Mouse (Mus musculus): ENCODE measurements around the gene Id2. TPM values are rescaled to one million over a fixed set of nuclear protein-coding genes. Genes with fewer than 3 reads are reported as not detected.

Gene Id2
- polyA plus RNA-seq, 1 experiment from 2014 or later: 511 TPM

DNA sequence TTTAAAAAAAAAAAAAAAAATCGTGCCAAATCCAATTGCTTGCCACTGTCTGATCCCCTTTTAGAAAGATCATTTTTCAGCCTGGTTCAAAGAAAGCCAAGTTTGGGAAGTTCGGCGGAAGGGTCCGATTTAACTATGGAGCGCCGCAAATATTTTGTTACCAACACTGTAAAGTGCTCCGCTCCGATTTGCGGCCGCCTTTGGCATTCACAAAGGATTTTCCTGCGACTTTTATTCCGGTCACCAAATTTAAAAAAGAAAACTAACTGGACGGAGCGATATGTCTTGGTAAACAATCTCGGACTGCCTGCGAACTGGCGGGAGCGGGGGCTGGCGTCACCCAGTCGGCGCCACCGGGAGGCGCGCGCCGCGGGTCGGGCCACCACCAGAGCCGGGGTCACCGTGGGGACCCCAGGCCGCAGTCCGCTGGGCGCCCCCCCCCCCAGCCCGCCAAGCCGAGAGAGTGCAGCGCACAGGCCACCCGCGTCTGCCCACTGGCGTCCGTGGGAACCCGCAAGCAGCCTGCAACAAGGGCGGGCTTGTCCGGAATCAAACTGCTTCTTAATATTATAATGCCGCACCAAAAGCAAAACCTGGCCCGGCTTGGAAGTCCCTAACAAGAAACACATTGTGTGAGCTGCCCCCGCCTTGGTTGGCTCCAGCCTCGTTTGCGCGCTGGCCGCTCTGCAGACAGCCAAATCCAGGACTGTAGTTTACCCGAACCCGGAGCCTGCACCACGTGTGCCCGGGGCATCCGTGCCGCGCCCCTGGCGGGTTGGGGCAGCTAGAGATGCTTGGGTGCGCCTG lies 3.7 kb upstream of the Id2 start:
- Histone ChIP-seq H3K27me3 (ENCODE audit: control insufficient read depth, insufficient read depth, low read length) (no peaks in the 10 kb centered on the region), H3K27ac (ENCODE audit: low read depth, low read length) (peak overlapping the region; percentile 93), H3K9me3 (replicated peaks; ENCODE audit: control insufficient read depth, low read length) (no peaks in the 10 kb centered on the region), H3K36me3 (ENCODE audit: control insufficient read depth, insufficient read depth, low read length) (no peaks in the 10 kb centered on the region), H3K9ac (ENCODE audit: low read depth, low read length) (peak overlapping the region; percentile 78), H3K4me3 (ENCODE audit: low read depth, low read length) (peak overlapping the region; percentile 74), H3K4me2 (peak overlapping the region; percentile 90), H3K4me1 (ENCODE audit: control insufficient read depth, insufficient read depth, low read length) (peaks cover 15% of the 10 kb centered on the region)
- no peak for ATAC-seq (replicated peaks; ENCODE audit: insufficient number of reproducible peaks, low FRiP score, low TSS enrichment)
- WGBS (ENCODE audit: insufficient replicate concordance): under 1% methylated on average over 55 of the region's 59 CpGs

GRCm38 (mm10) chr12:25099563-25100408 lies 2.8 kb upstream of the Id2 start:
- H3K36me3 ChIP-seq (ENCODE audit: control insufficient read depth, insufficient read depth, low read length): no peaks in the 10 kb centered on the region
- no peaks in the 10 kb centered on the region for H3K27me3 ChIP-seq (ENCODE audit: control insufficient read depth, insufficient read depth, low read length)
- H3K4me3 ChIP-seq (ENCODE audit: low read depth, low read length): peak overlapping the region; percentile 74

GRCm38 (mm10) chr12:25099313-25099562 lies 2.3 kb upstream of the Id2 start:
- Histone ChIP-seq H3K9me3 (replicated peaks; ENCODE audit: control insufficient read depth, low read length) (no peaks in the 10 kb centered on the region), H3K9ac (ENCODE audit: low read depth, low read length) (peak overlapping the region; percentile 78), H3K27ac (ENCODE audit: low read depth, low read length) (peak overlapping the region; percentile 93), H3K36me3 (ENCODE audit: control insufficient read depth, insufficient read depth, low read length) (no peaks in the 10 kb centered on the region; the same call in 1 of the 2 replicates), H3K4me1 (ENCODE audit: control insufficient read depth, insufficient read depth, low read length) (peaks cover 15% of the 10 kb centered on the region), H3K4me3 (ENCODE audit: low read depth, low read length) (peak overlapping the region; percentile 74), H3K4me2 (peak overlapping the region; percentile 90), H3K27me3 (ENCODE audit: control insufficient read depth, insufficient read depth, low read length) (no peaks in the 10 kb centered on the region)
- ATAC-seq (replicated peaks; ENCODE audit: insufficient number of reproducible peaks, low FRiP score, low TSS enrichment): 0 out of 2 replicates have a peak, but pooled peaks have one; percentile 27
- 2% methylated on average over 9 of the region's 9 CpGs for WGBS (ENCODE audit: insufficient replicate concordance)

More at GRCm38 (mm10) chr12:25099563-25100408, 2.8 kb upstream of the Id2 start:
- Histone ChIP-seq H3K27ac (ENCODE audit: low read depth, low read length) (peak overlapping the region; percentile 93), H3K9ac (ENCODE audit: low read depth, low read length) (peak overlapping the region; percentile 78), H3K4me2 (peak overlapping the region; percentile 90), H3K4me1 (ENCODE audit: control insufficient read depth, insufficient read depth, low read length) (peaks cover 15% of the 10 kb centered on the region), H3K9me3 (replicated peaks; ENCODE audit: control insufficient read depth, low read length) (no peaks in the 10 kb centered on the region)
- ATAC-seq (replicated peaks; ENCODE audit: insufficient number of reproducible peaks, low FRiP score, low TSS enrichment): no peak
- under 1% methylated on average over 38 of the region's 38 CpGs for WGBS (ENCODE audit: insufficient replicate concordance)

DNA sequence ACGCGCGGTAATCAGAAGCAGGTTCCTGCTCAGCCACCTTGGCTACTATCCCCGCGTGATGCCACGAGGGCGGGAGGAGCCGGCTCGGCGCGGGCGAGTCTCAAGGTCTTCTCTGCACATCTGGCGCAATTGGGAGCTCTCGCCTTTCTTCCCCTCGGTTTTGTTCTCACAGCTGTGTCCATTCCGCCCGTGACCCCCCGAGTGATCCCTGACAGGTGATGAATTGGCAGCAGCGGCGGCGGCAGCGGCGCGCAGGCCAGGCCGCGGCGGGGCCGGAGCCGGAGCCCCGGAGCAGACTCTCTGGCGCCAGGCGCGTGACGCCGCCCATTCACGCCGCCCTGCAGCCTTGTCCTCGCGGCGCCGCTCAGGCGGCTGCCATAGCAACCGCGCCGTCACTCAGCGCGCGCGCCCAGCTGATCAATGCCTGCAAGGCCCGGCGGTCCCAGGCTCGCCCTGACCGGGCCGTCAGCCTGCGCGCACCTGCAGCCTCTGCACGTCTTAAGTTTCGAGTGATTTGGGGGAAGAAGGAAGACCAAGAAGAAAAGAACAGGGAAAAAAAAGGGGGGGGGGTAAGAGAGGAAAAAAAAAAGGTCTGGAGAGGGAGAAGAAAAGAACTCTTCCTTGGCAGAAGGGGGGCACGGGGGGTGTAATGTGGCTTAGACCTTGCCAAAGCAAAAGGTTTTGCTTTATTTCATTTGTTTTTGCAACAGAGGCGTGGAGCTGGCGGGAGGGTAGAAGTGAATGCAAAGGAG lies 1.8 kb upstream of the Id2 start:
- under 1% methylated on average over 61 of the region's 61 CpGs for WGBS (ENCODE audit: insufficient replicate concordance)
- H3K9me3 ChIP-seq (replicated peaks; ENCODE audit: control insufficient read depth, low read length): no peaks in the 10 kb centered on the region
- peak; percentile 75 for ATAC-seq (replicated peaks; ENCODE audit: insufficient number of reproducible peaks, low FRiP score, low TSS enrichment)
- H3K27ac ChIP-seq (ENCODE audit: low read depth, low read length): peak overlapping the region; percentile 93
- H3K4me3 ChIP-seq (ENCODE audit: low read depth, low read length): peak overlapping the region; percentile 74
- no peaks in the 10 kb centered on the region for H3K27me3 ChIP-seq (ENCODE audit: control insufficient read depth, insufficient read depth, low read length)
- H3K9ac ChIP-seq (ENCODE audit: low read depth, low read length): peak overlapping the region; percentile 78
- peak overlapping the region; percentile 90 for H3K4me2 ChIP-seq
- no peaks in the 10 kb centered on the region; the same call in 1 of the 2 replicates for H3K36me3 ChIP-seq (ENCODE audit: control insufficient read depth, insufficient read depth, low read length)
- peaks cover 15% of the 10 kb centered on the region for H3K4me1 ChIP-seq (ENCODE audit: control insufficient read depth, insufficient read depth, low read length)

DNA sequence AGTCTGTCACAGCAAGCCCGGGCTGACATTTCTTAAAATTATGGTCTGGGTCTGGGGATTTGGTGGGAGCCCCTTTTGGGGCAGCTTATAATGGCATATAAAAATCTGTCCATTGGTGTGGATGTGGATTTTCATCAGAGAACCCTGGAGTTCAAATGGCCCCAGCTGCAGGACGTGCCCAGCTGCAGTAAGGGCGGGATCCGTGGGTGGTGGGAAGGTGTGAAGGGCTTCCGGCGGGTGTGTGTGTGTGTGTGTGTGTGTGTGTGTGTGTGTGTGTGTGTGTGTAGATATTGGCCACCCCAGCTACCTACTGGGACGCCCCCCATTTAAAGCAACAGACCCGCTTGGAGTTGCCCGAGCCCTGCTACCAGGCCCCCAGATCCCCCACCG lies 1.2 kb upstream of the Id2 start:
- H3K27me3 ChIP-seq (ENCODE audit: control insufficient read depth, insufficient read depth, low read length): no peaks in the 10 kb centered on the region
- H3K27ac ChIP-seq (ENCODE audit: low read depth, low read length): peak overlapping the region; percentile 93
- no peaks in the 10 kb centered on the region for H3K9me3 ChIP-seq (replicated peaks; ENCODE audit: control insufficient read depth, low read length)
- ATAC-seq (replicated peaks; ENCODE audit: insufficient number of reproducible peaks, low FRiP score, low TSS enrichment): no peak
- H3K4me2 ChIP-seq: peak overlapping the region; percentile 90
- H3K36me3 ChIP-seq (ENCODE audit: control insufficient read depth, insufficient read depth, low read length): no peaks in the 10 kb centered on the region; the same call in 1 of the 2 replicates
- H3K4me1 ChIP-seq (ENCODE audit: control insufficient read depth, insufficient read depth, low read length): peaks cover 16% of the 10 kb centered on the region
- 1% methylated on average over 10 of the region's 10 CpGs for WGBS (ENCODE audit: insufficient replicate concordance)
- H3K4me3 ChIP-seq (ENCODE audit: low read depth, low read length): peak overlapping the region; percentile 74
- H3K9ac ChIP-seq (ENCODE audit: low read depth, low read length): peak overlapping the region; percentile 78

- no peaks in the 10 kb centered on the region; the same call in 1 of the 2 replicates for H3K36me3 ChIP-seq (ENCODE audit: control insufficient read depth, insufficient read depth, low read length)
- WGBS (ENCODE audit: insufficient replicate concordance): 6% methylated on average over 28 of the region's 28 CpGs
Observed at GRCm38 (mm10) chr12:25097210-25098160, 545 bp upstream of the Id2 start.

DNA sequence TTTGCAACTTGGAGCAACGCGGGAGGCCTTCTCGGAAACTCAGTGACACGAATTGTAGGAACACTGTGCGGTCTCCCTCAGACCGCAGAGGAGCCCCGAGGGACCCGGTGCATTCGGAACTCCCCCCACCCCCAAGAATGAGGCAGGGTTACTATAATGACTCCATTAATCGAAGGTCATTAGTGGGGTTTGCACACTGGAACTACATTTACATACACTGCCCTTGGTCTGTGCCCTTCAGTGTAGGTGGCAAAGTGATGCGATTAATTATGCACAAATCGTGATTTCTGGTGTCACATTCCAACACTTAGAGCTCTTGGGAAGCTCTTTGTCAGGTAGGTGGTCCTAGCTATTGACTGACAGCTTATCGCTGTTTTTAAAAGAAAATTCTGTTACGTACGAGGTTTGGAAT lies 294 bp downstream of the Id2 start:
- ATAC-seq (replicated peaks; ENCODE audit: insufficient number of reproducible peaks, low FRiP score, low TSS enrichment): no peak
- Histone ChIP-seq H3K27ac (ENCODE audit: low read depth, low read length) (peak overlapping the region; percentile 93), H3K4me1 (ENCODE audit: control insufficient read depth, insufficient read depth, low read length) (peaks cover 26% of the 10 kb centered on the region), H3K27me3 (ENCODE audit: control insufficient read depth, insufficient read depth, low read length) (no peaks in the 10 kb centered on the region), H3K36me3 (ENCODE audit: control insufficient read depth, insufficient read depth, low read length) (no peaks in the 10 kb centered on the region; the same call in 1 of the 2 replicates), H3K4me3 (ENCODE audit: low read depth, low read length) (peak overlapping the region; percentile 74), H3K9ac (ENCODE audit: low read depth, low read length) (peak overlapping the region; percentile 78), H3K4me2 (peak overlapping the region; percentile 90), H3K9me3 (replicated peaks; ENCODE audit: control insufficient read depth, low read length) (no peaks in the 10 kb centered on the region)
- under 1% methylated on average over 15 of the region's 15 CpGs for WGBS (ENCODE audit: insufficient replicate concordance)

More at GRCm38 (mm10) chr12:25097210-25098160, 545 bp upstream of the Id2 start:
- ATAC-seq (replicated peaks; ENCODE audit: insufficient number of reproducible peaks, low FRiP score, low TSS enrichment): no peak
- Histone ChIP-seq H3K27me3 (ENCODE audit: control insufficient read depth, insufficient read depth, low read length) (no peaks in the 10 kb centered on the region), H3K9ac (ENCODE audit: low read depth, low read length) (peak overlapping the region; percentile 78), H3K4me3 (ENCODE audit: low read depth, low read length) (peak overlapping the region; percentile 74), H3K4me1 (ENCODE audit: control insufficient read depth, insufficient read depth, low read length) (peaks cover 22% of the 10 kb centered on the region), H3K27ac (ENCODE audit: low read depth, low read length) (peak overlapping the region; percentile 93), H3K9me3 (replicated peaks; ENCODE audit: control insufficient read depth, low read length) (no peaks in the 10 kb centered on the region), H3K4me2 (peak overlapping the region; percentile 90)

Measured in heart, embryonic 11.5 days (tissue).